Mouse (Mus musculus) CH12.LX (cell line): ENCODE measurements at regions not wholly inside any gene's neighbourhood (a gene's known extent, or its start where the extent isn't known, plus 50 kb on each side); places are given as distances from the start of the nearest gene placed in this dataset.

Experiments used
- DNase-seq: peaks from one replicate; pipeline ENCODE4 v3.0.0-alpha.2; 2013; ENCODE audit errors: extremely low read depth
- H3K27ac ChIP-seq: 2 replicates; pipeline ENCODE4 v1.5.1; 2012; ENCODE audit warnings: low read depth, mild to moderate bottlenecking, control low read depth, moderate library complexity; ENCODE audit not compliant: insufficient read depth
- H3K27me3 ChIP-seq: replicated peaks from 2 replicates; pipeline ENCODE3; 2012; ENCODE audit warnings: inconsistent platforms
- H3K36me3 ChIP-seq, 2 experiments: replicated peaks in 1 of 2; 2 replicates each; pipeline versions ENCODE3 to v1.6.1; 2012; ENCODE audit warnings: inconsistent platforms in 1 of 2, low read length in 1 of 2, mild to moderate bottlenecking in 1 of 2, mixed read lengths in 1 of 2, moderate library complexity in 1 of 2; ENCODE audit not compliant: control insufficient read depth in 1 of 2, insufficient read depth in 1 of 2
- H3K4me1 ChIP-seq, 2 experiments: 2 replicates each; pipeline ENCODE4 v1.6.1; 2012; ENCODE audit warnings: inconsistent platforms in 1 of 2, moderate library complexity in 1 of 2; ENCODE audit not compliant: insufficient read depth in 2 of 2, control insufficient read depth in 1 of 2
- H3K4me2 ChIP-seq: 2 replicates; pipeline ENCODE4 v1.6.1; 2012; ENCODE audit warnings: low read depth, mild to moderate bottlenecking, control low read depth; ENCODE audit not compliant: poor library complexity, insufficient read depth, severe bottlenecking
- H3K4me3 ChIP-seq, 3 experiments: fragments of 150-350 bp in 1 of 3; sonication (generic) in 1 of 3; replicated peaks in 1 of 3; 2 replicates each; pipeline versions ENCODE3 to v1.5.1; 2011 to 2012; ENCODE audit warnings: low read depth in 2 of 3, low read length in 2 of 3, mild to moderate bottlenecking in 2 of 3, moderate library complexity in 2 of 3, control low read depth in 1 of 3, improper control_type of control experiment in 1 of 3, inconsistent platforms in 1 of 3, mixed read lengths in 1 of 3; ENCODE audit not compliant: poor library complexity in 1 of 3
- H3K79me2 ChIP-seq: replicated peaks from 2 replicates; pipeline ENCODE4 v1.6.1; 2012; ENCODE audit warnings: mild to moderate bottlenecking, moderate library complexity; ENCODE audit not compliant: control insufficient read depth, poor library complexity, insufficient read depth, severe bottlenecking; ENCODE audit errors: extremely low read depth
- H3K9ac ChIP-seq: 2 replicates; pipeline ENCODE4 v1.6.1; 2012; ENCODE audit warnings: low read depth, mild to moderate bottlenecking, control low read depth, moderate library complexity; ENCODE audit not compliant: insufficient read depth
- H3K9me3 ChIP-seq: replicated peaks from 2 replicates; pipeline ENCODE3; 2012; ENCODE audit warnings: low read length, inconsistent platforms, mixed read lengths
- BHLHE40 ChIP-seq: IDR thresholded peaks from 2 replicates; pipeline ENCODE4 v1.6.1; 2011; ENCODE audit warnings: mild to moderate bottlenecking, low read depth, low read length, improper control_type of control experiment
- CHD1 ChIP-seq: IDR thresholded peaks from 2 replicates; pipeline ENCODE4 v1.6.1; 2012; ENCODE audit warnings: low read depth, low read length, improper control_type of control experiment, inconsistent platforms
- E2F4 ChIP-seq: IDR thresholded peaks from 2 replicates; pipeline ENCODE4 v1.6.1; 2011; ENCODE audit warnings: low read depth, low read length, improper control_type of control experiment; ENCODE audit not compliant: insufficient replicate concordance
- EP300 ChIP-seq: IDR thresholded peaks from 2 replicates; pipeline ENCODE4 v1.6.1; 2011; ENCODE audit warnings: low read length, improper control_type of control experiment
- IRF4 ChIP-seq: IDR thresholded peaks from 2 replicates; pipeline ENCODE4 v1.6.1; 2014; ENCODE audit warnings: low read depth, mild to moderate bottlenecking, inconsistent platforms, low read length, improper control_type of control experiment
- MAFK ChIP-seq: IDR thresholded peaks from 2 replicates; pipeline ENCODE4 v1.6.1; 2011; ENCODE audit warnings: low read length, improper control_type of control experiment; ENCODE audit not compliant: insufficient replicate concordance
- MAX ChIP-seq: IDR thresholded peaks from 2 replicates; pipeline ENCODE4 v1.6.1; 2011; ENCODE audit warnings: low read length, improper control_type of control experiment
- MAZ ChIP-seq: IDR thresholded peaks from 2 replicates; pipeline ENCODE4 v1.6.1; 2012; ENCODE audit warnings: low read depth, mild to moderate bottlenecking, inconsistent platforms, low read length, improper control_type of control experiment, moderate library complexity
- MEF2A ChIP-seq: IDR thresholded peaks from 2 replicates; pipeline ENCODE4 v1.6.1; 2014; ENCODE audit warnings: low read depth, mild to moderate bottlenecking, inconsistent platforms, low read length, improper control_type of control experiment, borderline replicate concordance
- MXI1 ChIP-seq: IDR thresholded peaks from 2 replicates; pipeline ENCODE4 v1.6.1; 2011; ENCODE audit warnings: mild to moderate bottlenecking, low read depth, low read length, improper control_type of control experiment
- SMC3 ChIP-seq: IDR thresholded peaks from 2 replicates; pipeline ENCODE4 v1.6.1; 2011; ENCODE audit warnings: low read depth, low read length, improper control_type of control experiment
- TCF12 ChIP-seq: IDR thresholded peaks from 2 replicates; pipeline ENCODE4 v1.6.1; 2014; ENCODE audit warnings: low read depth, mild to moderate bottlenecking, inconsistent platforms, low read length, improper control_type of control experiment
- UBTF ChIP-seq: IDR thresholded peaks from 2 replicates; pipeline ENCODE4 v1.6.1; 2012; ENCODE audit warnings: low read depth, mild to moderate bottlenecking, inconsistent platforms, low read length, improper control_type of control experiment, moderate library complexity
- USF1 ChIP-seq: IDR thresholded peaks from 2 replicates; pipeline ENCODE4 v1.6.1; 2014; ENCODE audit warnings: low read depth, mild to moderate bottlenecking, inconsistent platforms, low read length, improper control_type of control experiment
- ZNF384 ChIP-seq: IDR thresholded peaks from 2 replicates; pipeline ENCODE4 v1.6.1; 2012; ENCODE audit warnings: low read depth, low read length, improper control_type of control experiment, inconsistent platforms
- dilution Hi-C: fragments of 300-500 bp; cut with MboI; formaldehyde crosslinking; loops from 2 replicates; pipeline ENCODE4 v1.14.3; 2020; ENCODE audit warnings: low sequenced_read_pairs; ENCODE audit not compliant: extremely low pct_unique_long_range_greater_than_20kb, extremely low pct_ligation_motif_present
- in situ Hi-C: fragments of 300-500 bp; cut with MboI; formaldehyde crosslinking; loops from 3 replicates; pipeline ENCODE4 v1.14.3; 2019; ENCODE audit warnings: low sequenced_read_pairs, low pct_ligation_motif_present, low pct_unique_long_range_greater_than_20kb, mixed read lengths

DNA sequence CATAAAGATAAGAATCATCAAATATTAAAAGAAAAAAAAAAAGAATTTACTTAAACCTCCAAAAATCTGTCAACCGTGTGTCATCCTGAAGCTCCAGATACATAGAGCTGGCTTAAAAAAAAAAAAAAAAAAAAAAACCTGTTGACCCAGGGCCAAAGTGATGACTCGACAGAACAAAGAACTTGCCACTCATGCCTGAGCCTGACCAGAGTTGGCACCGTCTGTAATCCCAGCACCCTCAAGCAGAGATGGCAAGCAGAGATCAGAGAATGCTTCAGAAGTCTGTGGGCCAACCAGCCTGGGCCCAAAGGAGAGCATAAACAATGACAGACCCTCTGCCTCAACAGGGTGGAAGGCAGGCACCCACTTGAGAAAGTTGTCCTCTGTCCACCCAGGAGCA lies 230.3 kb downstream of the Nfkbiz start:
- Histone ChIP-seq H3K4me3 (no peak overlapping the region), H3K79me2 (no peaks in the 10 kb centered on the region), H3K9ac (no peak overlapping the region), H3K4me1 (no peaks in the 10 kb centered on the region), H3K27me3 (no peaks in the 10 kb centered on the region), H3K9me3 (peaks cover 2% of the 10 kb centered on the region), H3K4me2 (no peak overlapping the region), H3K27ac (no peak overlapping the region), H3K36me3 (no peaks in the 10 kb centered on the region)
- DNase-seq = no peak
- dilution Hi-C loops (no loop called here), in situ Hi-C loops (no loop called here)
- 0 out of 2 replicates have a peak, but pooled peaks have one; percentile 9 for TF ChIP-seq EP300
- peak; percentile 59 for TF ChIP-seq ZNF384
- TF ChIP-seq MXI1 = 0 out of 2 replicates have a peak, but pooled peaks have one; percentile 18
- TF ChIP-seq MAZ = no peak
- TF ChIP-seq IRF4 = no peak
- peak; percentile 86 for TF ChIP-seq MAFK

DNA sequence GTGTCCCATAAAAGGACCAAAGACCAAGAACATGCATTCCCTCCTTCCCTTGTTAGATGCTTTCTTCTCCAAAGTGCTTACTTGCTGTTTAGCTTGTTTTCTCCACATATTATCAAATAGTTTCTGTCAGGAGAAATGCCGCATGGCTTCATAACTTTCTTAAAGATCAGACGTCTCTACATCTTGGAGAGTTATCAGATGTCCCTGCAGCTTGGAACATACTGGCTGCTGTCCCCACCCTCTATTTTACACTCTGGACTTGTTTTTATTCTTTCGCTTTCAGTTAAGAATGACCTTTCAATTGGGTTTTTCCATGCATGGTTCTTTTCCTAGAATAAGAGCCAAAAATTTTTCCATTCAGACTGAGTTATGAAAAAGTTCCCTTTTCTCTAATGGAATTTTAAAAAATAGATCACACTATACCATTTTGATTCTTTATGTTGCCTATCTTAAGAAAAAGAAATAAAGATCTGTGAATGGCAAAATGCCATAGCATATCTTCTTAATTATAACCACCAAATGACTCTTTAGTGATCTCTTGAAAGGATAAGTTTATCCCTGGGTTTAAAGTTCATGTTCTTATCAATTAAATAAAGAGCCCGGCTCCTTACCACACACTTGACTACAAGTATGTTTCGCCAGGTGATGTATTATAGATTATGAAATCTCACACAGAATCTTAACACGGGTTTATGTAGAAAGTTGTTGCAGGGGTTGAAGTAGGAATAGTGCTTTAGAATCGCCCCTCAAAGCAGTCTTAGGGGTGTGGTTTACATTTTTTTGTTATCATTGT lies 232.1 kb downstream of the Nfkbiz start:
- TF ChIP-seq CHD1 (peak; percentile 55; the same call in 1 of the 2 replicates), E2F4 (no peak), USF1 (no peak), SMC3 (no peak), MXI1 (no peak), UBTF (no peak), EP300 (0 out of 2 replicates have a peak, but pooled peaks have one; percentile 47), BHLHE40 (no peak), MEF2A (no peak), MAX (no peak), TCF12 (no peak)
- TF ChIP-seq, all 38 proteins: peak for 2
- Histone ChIP-seq H3K79me2 (no peaks in the 10 kb centered on the region), H3K27ac (no peak overlapping the region), H3K36me3 (no peaks in the 10 kb centered on the region), H3K27me3 (no peaks in the 10 kb centered on the region), H3K4me2 (no peak overlapping the region), H3K4me3 (no peak overlapping the region), H3K9me3 (peaks cover 2% of the 10 kb centered on the region), H3K9ac (no peak overlapping the region), H3K4me1 (no peaks in the 10 kb centered on the region)
- no peak for DNase-seq
- in situ Hi-C loops = no loop called here
- dilution Hi-C loops = no loop called here
